Mouse (Mus musculus) fat pad, adult 2 months (tissue): Measurements from ENCODE around the gene Evi2.

Source experiments
- DNase-seq: peaks from one replicate; pipeline ENCODE4 v3.0.0-alpha.2; 2011; ENCODE audit warnings: low read depth, low spot score; ENCODE audit errors: extremely low read depth

The Evi2 gene

GRCm38 (mm10) chr11:79530333-79530761, at the start of gene Evi2, which contains the start of gene Evi2a:
Evi2 (minus strand) TSS chr11:79530589.
Evi2a (minus strand) TSS chr11:79530609.
- DNase-seq = no peak

- DNase-seq = peak; percentile 11
Observed at GRCm38 (mm10) chr11:79577741-79578140, 47.4 kb upstream of the Evi2 start.

- DNase-seq = no peak
Observed at GRCm38 (mm10) chr11:79575383-79576073, 45.1 kb upstream of the Evi2 start.

GRCm38 (mm10) chr11:79573836-79574235, 43.4 kb upstream of the Evi2 start:
- DNase-seq = no peak

- DNase-seq = no peak
Observed at GRCm38 (mm10) chr11:79570319-79570718, 39.9 kb upstream of the Evi2 start.

- no peak for DNase-seq
Observed at GRCm38 (mm10) chr11:79568197-79568911, 38.0 kb upstream of the Evi2 start.

- no peak for DNase-seq
Observed at GRCm38 (mm10) chr11:79566947-79567346, 36.6 kb upstream of the Evi2 start.

GRCm38 (mm10) chr11:79563493-79563892, 33.1 kb upstream of the Evi2 start:
- DNase-seq = no peak

- no peak for DNase-seq
Observed at GRCm38 (mm10) chr11:79560536-79560935, 30.1 kb upstream of the Evi2 start.

- no peak for DNase-seq
Observed at GRCm38 (mm10) chr11:79552622-79553021, 22.2 kb upstream of the Evi2 start.

GRCm38 (mm10) chr11:79536293-79536692, 5.9 kb upstream of the Evi2 start:
- DNase-seq = no peak

GRCm38 (mm10) chr11:79535554-79535953, 5.2 kb upstream of the Evi2 start:
- no peak for DNase-seq

- DNase-seq = no peak
Observed at GRCm38 (mm10) chr11:79533950-79534690, 3.7 kb upstream of the Evi2 start.

- no peak for DNase-seq
Observed at GRCm38 (mm10) chr11:79533311-79533710, 2.9 kb upstream of the Evi2 start.

- no peak for DNase-seq
Observed at GRCm38 (mm10) chr11:79531485-79531884, 1.1 kb upstream of the Evi2 start.

GRCm38 (mm10) chr11:79530774-79531173, 385 bp upstream of the Evi2 start:
- no peak for DNase-seq

GRCm38 (mm10) chr11:79529736-79530135, 653 bp downstream of the Evi2 start:
- DNase-seq = no peak

GRCm38 (mm10) chr11:79529226-79529625, 1.2 kb downstream of the Evi2 start:
- no peak for DNase-seq

GRCm38 (mm10) chr11:79528601-79529000, 1.8 kb downstream of the Evi2 start:
- no peak for DNase-seq

- no peak for DNase-seq
Observed at GRCm38 (mm10) chr11:79527739-79528384, 2.5 kb downstream of the Evi2 start.
